Mouse (Mus musculus) midbrain, embryonic 14.5 days (tissue): ENCODE data around the gene Prss57. TPM values are rescaled to one million over a fixed set of nuclear protein-coding genes. Genes with fewer than 3 reads are reported as not detected.

ENCODE experiments used
- ATAC-seq: fragments of 200-750 bp; cut with Nextera tagmentation; 2 replicates; pipeline ENCODE4 v1.8.0; 2017; ENCODE audit warnings: moderate number of reproducible peaks, moderate library complexity; ENCODE audit not compliant: low FRiP score, low TSS enrichment
- DNase-seq: peaks from one replicate; pipeline ENCODE4 v3.0.0-alpha.2; 2015
- H3K27ac ChIP-seq: fragments of 300-500 bp; sonication (generic); replicated peaks from 2 replicates; pipeline ENCODE4 v1.5.1; 2014; ENCODE audit warnings: mild to moderate bottlenecking, low read depth, low read length, moderate library complexity
- H3K27me3 ChIP-seq: fragments of 300-500 bp; sonication (generic); 2 replicates; pipeline ENCODE4 v1.6.1; 2014; ENCODE audit warnings: low read length, control low read depth, mixed read lengths; ENCODE audit not compliant: control insufficient read depth, insufficient read depth
- H3K36me3 ChIP-seq: fragments of 300-500 bp; sonication (generic); 2 replicates; pipeline ENCODE4 v1.6.1; 2014; ENCODE audit warnings: low read length, control low read depth; ENCODE audit not compliant: control insufficient read depth, insufficient read depth
- H3K4me1 ChIP-seq: fragments of 300-500 bp; sonication (generic); 2 replicates; pipeline ENCODE4 v1.6.1; 2014; ENCODE audit warnings: mild to moderate bottlenecking, antibody characterized with exemption, low read length, control low read depth; ENCODE audit not compliant: control insufficient read depth, insufficient read depth
- H3K4me2 ChIP-seq: fragments of 300-500 bp; sonication (generic); 2 replicates; pipeline ENCODE4 v1.6.1; 2014; ENCODE audit warnings: mild to moderate bottlenecking, low read length, moderate library complexity
- H3K4me3 ChIP-seq: fragments of 300-500 bp; sonication (generic); replicated peaks from 2 replicates; pipeline ENCODE4 v1.5.1; 2014; ENCODE audit warnings: low read depth, low read length
- H3K9ac ChIP-seq: fragments of 300-500 bp; sonication (generic); replicated peaks from 2 replicates; pipeline ENCODE4 v1.6.1; 2014; ENCODE audit warnings: mild to moderate bottlenecking, low read length, moderate library complexity
- H3K9me3 ChIP-seq: fragments of 300-500 bp; sonication (generic); 2 replicates; pipeline ENCODE4 v1.6.1; 2016; ENCODE audit warnings: low read length, control low read depth, mixed read lengths; ENCODE audit not compliant: control insufficient read depth
- WGBS: fragments of 180-500 bp; shearing (Covaris S2); extraction: QIAGEN DNeasy Blood & Tissue Kit; methylation state at CpG from one replicate; pipeline ENCODE4 v1.1.7; 2014; 5-methylcytosine and 5-hydroxymethylcytosine counted together
- polyA plus RNA-seq: library from polyadenylated mRNA; unstranded; fragments of >200 nt; fragmentation: Nextera tagmentation; extraction: Ambion mirVana; gene quantifications from 2 replicates; pipeline ENCODE4 v1.2.1, GENCODE M21; 2014

Prss57 gene
- 0.30 TPM in 1 of 2 replicates, not detected in the other for polyA plus RNA-seq

GRCm38 (mm10) chr10:79790861-79791260, at the start of gene Prss57:
Gene Prss57, minus strand, starts transcription at chr10:79790961.
- H3K4me1 ChIP-seq = peaks cover 7% of the 10 kb centered on the region
- H3K9ac ChIP-seq = no peak within 1 kb of the TSS; the same call in 1 of the 2 replicates
- H3K36me3 ChIP-seq = no peaks in the 10 kb centered on the region
- H3K9me3 ChIP-seq = no peaks in the 10 kb centered on the region
- WGBS = 84% methylated on average over 4 of the region's 4 CpGs
- ATAC-seq = no peak
- no peak within 1 kb of the TSS for H3K4me3 ChIP-seq
- DNase-seq = no peak
- no peaks in the 10 kb centered on the region for H3K27me3 ChIP-seq
- no peak within 1 kb of the TSS for H3K4me2 ChIP-seq
- no peak within 1 kb of the TSS for H3K27ac ChIP-seq

- Histone ChIP-seq H3K4me1 (peaks cover 17% of the 10 kb centered on the region), H3K27me3 (no peaks in the 10 kb centered on the region), H3K36me3 (no peaks in the 10 kb centered on the region), H3K9me3 (no peaks in the 10 kb centered on the region), H3K9ac (no peak overlapping the region), H3K4me3 (no peak overlapping the region), H3K27ac (no peak overlapping the region), H3K4me2 (no peak overlapping the region)
- ATAC-seq (no peak), DNase-seq (no peak)
- WGBS = 89% methylated on average over 3 of the region's 3 CpGs
Measured at GRCm38 (mm10) chr10:79840091-79840490, 49.3 kb upstream of the Prss57 start.

GRCm38 (mm10) chr10:79838151-79838550, 47.4 kb upstream of the Prss57 start:
- H3K27me3 ChIP-seq = no peaks in the 10 kb centered on the region
- H3K4me1 ChIP-seq = peaks cover 10% of the 10 kb centered on the region
- no peaks in the 10 kb centered on the region for H3K9me3 ChIP-seq
- DNase-seq (no peak), ATAC-seq (no peak)
- H3K9ac ChIP-seq = no peak overlapping the region
- no peaks in the 10 kb centered on the region for H3K36me3 ChIP-seq
- no peak overlapping the region for H3K27ac ChIP-seq
- 75% methylated on average over 2 of the region's 2 CpGs for WGBS
- H3K4me2 ChIP-seq = no peak overlapping the region
- H3K4me3 ChIP-seq = no peak overlapping the region

GRCm38 (mm10) chr10:79836918-79837317, 46.2 kb upstream of the Prss57 start:
- 94% methylated on average over 3 of the region's 3 CpGs for WGBS
- ATAC-seq (no peak), DNase-seq (no peak)
- Histone ChIP-seq H3K9ac (no peak overlapping the region), H3K27ac (no peak overlapping the region), H3K4me2 (no peak overlapping the region), H3K4me1 (peaks cover 9% of the 10 kb centered on the region), H3K27me3 (no peaks in the 10 kb centered on the region), H3K36me3 (no peaks in the 10 kb centered on the region), H3K9me3 (no peaks in the 10 kb centered on the region), H3K4me3 (no peak overlapping the region)

GRCm38 (mm10) chr10:79834769-79835398, 44.1 kb upstream of the Prss57 start:
- Histone ChIP-seq H3K36me3 (no peaks in the 10 kb centered on the region), H3K4me1 (no peaks in the 10 kb centered on the region), H3K27ac (no peak overlapping the region), H3K27me3 (no peaks in the 10 kb centered on the region), H3K4me3 (no peak overlapping the region), H3K9ac (no peak overlapping the region), H3K4me2 (no peak overlapping the region), H3K9me3 (no peaks in the 10 kb centered on the region)
- DNase-seq (peak; percentile 89), ATAC-seq (peak; percentile 40; the same call in 1 of the 2 replicates)
- WGBS = 27% methylated on average over 9 of the region's 9 CpGs

- Histone ChIP-seq H3K36me3 (no peaks in the 10 kb centered on the region), H3K27me3 (no peaks in the 10 kb centered on the region), H3K4me3 (no peak overlapping the region), H3K4me1 (no peaks in the 10 kb centered on the region), H3K9me3 (no peaks in the 10 kb centered on the region), H3K27ac (no peak overlapping the region), H3K4me2 (no peak overlapping the region), H3K9ac (no peak overlapping the region)
- ATAC-seq = no peak
- DNase-seq = no peak
- WGBS = 72% methylated on average over 9 of the region's 9 CpGs
Measured at GRCm38 (mm10) chr10:79832786-79833181, 42.0 kb upstream of the Prss57 start.

- H3K9ac ChIP-seq = no peak overlapping the region
- ATAC-seq = no peak
- WGBS = 77% methylated on average over 7 of the region's 7 CpGs
Measured at GRCm38 (mm10) chr10:79832026-79832785, 41.4 kb upstream of the Prss57 start.

GRCm38 (mm10) chr10:79831583-79831982, 40.8 kb upstream of the Prss57 start:
- H3K4me2 ChIP-seq = no peak overlapping the region
- no peaks in the 10 kb centered on the region for H3K27me3 ChIP-seq
- WGBS = 90% methylated on average over 3 of the region's 3 CpGs
- H3K9ac ChIP-seq = no peak overlapping the region
- H3K9me3 ChIP-seq = no peaks in the 10 kb centered on the region
- no peak overlapping the region for H3K4me3 ChIP-seq
- ATAC-seq (no peak), DNase-seq (no peak)
- H3K4me1 ChIP-seq = no peaks in the 10 kb centered on the region
- no peaks in the 10 kb centered on the region for H3K36me3 ChIP-seq
- no peak overlapping the region for H3K27ac ChIP-seq

More at GRCm38 (mm10) chr10:79832026-79832785, 41.4 kb upstream of the Prss57 start:
- no peaks in the 10 kb centered on the region for H3K27me3 ChIP-seq
- DNase-seq = no peak
- no peak overlapping the region for H3K27ac ChIP-seq
- H3K36me3 ChIP-seq = no peaks in the 10 kb centered on the region
- no peaks in the 10 kb centered on the region for H3K9me3 ChIP-seq
- no peaks in the 10 kb centered on the region for H3K4me1 ChIP-seq
- H3K4me3 ChIP-seq = no peak overlapping the region
- no peak overlapping the region for H3K4me2 ChIP-seq

- Histone ChIP-seq H3K4me2 (no peak overlapping the region), H3K4me3 (no peak overlapping the region), H3K9me3 (no peaks in the 10 kb centered on the region), H3K9ac (no peak overlapping the region), H3K27ac (no peak overlapping the region), H3K4me1 (no peaks in the 10 kb centered on the region), H3K27me3 (no peaks in the 10 kb centered on the region), H3K36me3 (peaks cover 16% of the 10 kb centered on the region)
- 77% methylated on average over 6 of the region's 6 CpGs for WGBS
- DNase-seq = no peak
- no peak for ATAC-seq
Measured at GRCm38 (mm10) chr10:79824413-79824812, 33.7 kb upstream of the Prss57 start.
